Mouse (Mus musculus) stomach, postnatal 0 days (tissue): ENCODE measurements around the gene Trpv3.

ENCODE experiments used
- CTCF ChIP-seq: IDR thresholded peaks from 2 replicates; pipeline ENCODE4 v1.5.1; 2016; ENCODE audit warnings: antibody characterized with exemption, low read depth, mild to moderate bottlenecking, moderate library complexity
- EP300 ChIP-seq: optimal IDR thresholded peaks from 2 replicates; pipeline ENCODE3; 2016; ENCODE audit warnings: antibody characterized with exemption

- TF ChIP-seq CTCF, result peak; percentile 68
- no peak for TF ChIP-seq EP300
These were observed 43.2 kb upstream of the Trpv3 start for GRCm38 (mm10) chr11:73223966-73224365.
